Mouse (Mus musculus): Measurements from ENCODE around the gene Aplf. TPM values are rescaled to one million over a fixed set of nuclear protein-coding genes. Genes with fewer than 3 reads are reported as not detected.

Gene Aplf
- total and polyA plus RNA-seq, 2 experiments from 2014 or later = 2.0 to 2.7 TPM

DNA sequence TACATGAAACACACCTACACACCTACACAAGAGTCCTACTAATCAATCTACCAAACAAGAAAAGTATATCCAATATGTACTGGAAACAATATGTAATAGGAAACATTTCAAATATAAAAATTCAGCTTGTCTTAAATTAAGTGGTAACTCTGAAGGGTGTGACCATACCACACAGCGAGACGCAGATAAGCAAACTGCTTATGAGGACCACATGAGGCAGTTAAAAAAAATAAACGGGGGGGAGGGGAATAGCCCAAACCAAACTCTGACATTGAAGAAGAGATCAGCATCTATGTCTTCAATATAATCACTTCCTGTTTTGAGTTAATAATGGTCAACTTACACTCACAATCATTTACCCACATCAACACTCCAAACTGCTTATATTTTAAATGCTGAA, 3.3 kb downstream of the Aplf start:
- Histone ChIP-seq H3K4me1 (ENCODE audit: control insufficient read depth, insufficient read depth) (peaks cover 6% of the 10 kb centered on the region), H3K27me3 (ENCODE audit: control insufficient read depth, insufficient read depth, low read length) (no peaks in the 10 kb centered on the region), H3K36me3 (replicated peaks; ENCODE audit: control insufficient read depth, insufficient read depth, low read length) (no peaks in the 10 kb centered on the region), H3K9ac (replicated peaks; ENCODE audit: low read depth, low read length) (no peak overlapping the region), H3K27ac (ENCODE audit: low read depth) (no peak overlapping the region), H3K4me3 (ENCODE audit: low read depth, low read length) (no peak overlapping the region), H3K9me3 (replicated peaks; ENCODE audit: control insufficient read depth, low read length) (no peaks in the 10 kb centered on the region), H3K4me2 (ENCODE audit: low read depth, low read length) (no peak overlapping the region)
- DNase-seq (ENCODE audit: low spot score) (no peak), ATAC-seq (ENCODE audit: insufficient read depth, low read depth) (no peak)
- TF ChIP-seq EP300 (IDR thresholded peaks at IDR 0.05; ENCODE audit: low read depth) (no peak), CTCF (IDR thresholded peaks at IDR 0.05; ENCODE audit: low read depth) (no peak)
- 75% methylated on average over 3 of the region's 3 CpGs for WGBS

DNA sequence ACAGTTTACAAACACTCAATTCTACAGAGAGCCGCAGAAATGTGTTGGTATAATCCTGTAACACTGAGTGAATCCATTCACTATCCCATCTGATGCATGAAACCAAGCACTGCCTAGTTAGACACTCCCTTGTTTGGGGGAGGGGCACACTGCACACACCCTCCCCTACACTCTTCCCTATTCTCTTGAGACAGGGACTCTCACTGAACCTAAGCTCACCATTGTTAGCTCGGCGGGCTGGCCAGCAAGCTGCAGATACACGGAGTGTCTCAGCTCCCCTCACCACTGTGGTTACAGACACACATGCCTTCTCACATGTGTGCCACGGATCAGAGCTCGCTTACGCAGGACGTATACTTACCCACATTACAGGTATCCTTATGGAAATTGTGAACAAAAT, 4.2 kb downstream of the Aplf start:
- Histone ChIP-seq H3K4me1 (ENCODE audit: control insufficient read depth, insufficient read depth) (peaks cover 5% of the 10 kb centered on the region), H3K4me3 (ENCODE audit: low read depth, low read length) (no peak overlapping the region), H3K27me3 (ENCODE audit: control insufficient read depth, insufficient read depth, low read length) (no peaks in the 10 kb centered on the region), H3K9me3 (replicated peaks; ENCODE audit: control insufficient read depth, low read length) (no peaks in the 10 kb centered on the region), H3K27ac (ENCODE audit: low read depth) (no peak overlapping the region), H3K4me2 (ENCODE audit: low read depth, low read length) (no peak overlapping the region), H3K9ac (replicated peaks; ENCODE audit: low read depth, low read length) (no peak overlapping the region), H3K36me3 (replicated peaks; ENCODE audit: control insufficient read depth, insufficient read depth, low read length) (no peaks in the 10 kb centered on the region)
- TF ChIP-seq EP300 (IDR thresholded peaks at IDR 0.05; ENCODE audit: low read depth) (no peak), CTCF (IDR thresholded peaks at IDR 0.05; ENCODE audit: low read depth) (no peak)
- DNase-seq (ENCODE audit: low spot score) (no peak), ATAC-seq (ENCODE audit: insufficient read depth, low read depth) (no peak)
- WGBS = 76% methylated on average over 8 of the region's 8 CpGs

DNA sequence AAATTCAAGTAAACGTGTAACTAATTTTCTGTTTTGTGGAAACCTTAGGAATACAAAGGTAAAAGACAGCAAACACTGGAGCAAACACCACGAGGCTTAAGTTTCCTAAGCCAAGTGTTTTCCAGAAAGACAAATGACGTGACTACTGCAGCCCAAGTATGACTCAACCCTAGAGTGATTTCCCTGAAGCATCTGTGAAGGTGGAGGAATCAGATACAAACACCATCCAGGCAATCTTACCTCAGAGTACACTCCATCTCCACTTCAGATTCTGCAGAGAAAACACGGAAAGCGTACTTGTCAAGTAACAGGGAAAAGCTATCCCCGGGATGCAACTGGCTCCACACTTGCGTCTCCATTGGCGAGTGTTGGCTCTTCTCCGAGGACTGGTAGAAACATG, 8.5 kb downstream of the Aplf start:
- Histone ChIP-seq H3K4me1 (ENCODE audit: control insufficient read depth, insufficient read depth) (no peaks in the 10 kb centered on the region), H3K4me2 (ENCODE audit: low read depth, low read length) (no peak overlapping the region), H3K27me3 (ENCODE audit: control insufficient read depth, insufficient read depth, low read length) (no peaks in the 10 kb centered on the region), H3K9me3 (replicated peaks; ENCODE audit: control insufficient read depth, low read length) (no peaks in the 10 kb centered on the region), H3K4me3 (ENCODE audit: low read depth, low read length) (no peak overlapping the region), H3K9ac (replicated peaks; ENCODE audit: low read depth, low read length) (no peak overlapping the region), H3K36me3 (replicated peaks; ENCODE audit: control insufficient read depth, insufficient read depth, low read length) (no peaks in the 10 kb centered on the region), H3K27ac (ENCODE audit: low read depth) (no peak overlapping the region)
- ATAC-seq (ENCODE audit: insufficient read depth, low read depth) (no peak), DNase-seq (ENCODE audit: low spot score) (no peak)
- WGBS = 88% methylated on average over 9 of the region's 9 CpGs
- TF ChIP-seq EP300 (IDR thresholded peaks at IDR 0.05; ENCODE audit: low read depth) (no peak), CTCF (IDR thresholded peaks at IDR 0.05; ENCODE audit: low read depth) (no peak)

DNA sequence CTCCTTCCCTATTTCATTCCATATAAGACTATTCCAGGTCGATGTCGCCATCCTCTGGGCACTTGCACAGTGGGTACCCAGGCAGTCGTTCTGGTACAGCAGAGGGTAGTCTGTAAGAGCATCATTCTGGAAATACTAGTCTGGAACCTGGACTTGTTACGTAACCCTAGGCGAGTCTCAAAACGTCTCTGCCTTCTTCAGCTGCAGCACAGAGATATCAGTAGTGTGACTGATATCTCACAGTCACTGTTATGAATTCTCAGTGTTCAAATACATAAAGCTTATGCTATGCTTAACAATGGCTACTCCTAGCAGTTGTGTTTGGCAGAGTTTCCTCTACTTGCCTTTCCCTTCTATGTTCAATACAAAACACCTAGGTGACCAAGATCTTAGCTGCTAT, 9.8 kb downstream of the Aplf start:
- Histone ChIP-seq H3K27ac (ENCODE audit: low read depth) (no peak overlapping the region), H3K9ac (replicated peaks; ENCODE audit: low read depth, low read length) (no peak overlapping the region), H3K27me3 (ENCODE audit: control insufficient read depth, insufficient read depth, low read length) (no peaks in the 10 kb centered on the region), H3K36me3 (replicated peaks; ENCODE audit: control insufficient read depth, insufficient read depth, low read length) (no peaks in the 10 kb centered on the region), H3K4me1 (ENCODE audit: control insufficient read depth, insufficient read depth) (no peaks in the 10 kb centered on the region), H3K4me3 (ENCODE audit: low read depth, low read length) (no peak overlapping the region), H3K9me3 (replicated peaks; ENCODE audit: control insufficient read depth, low read length) (no peaks in the 10 kb centered on the region), H3K4me2 (ENCODE audit: low read depth, low read length) (no peak overlapping the region)
- DNase-seq (ENCODE audit: low spot score) = no peak
- TF ChIP-seq EP300 (IDR thresholded peaks at IDR 0.05; ENCODE audit: low read depth) = no peak
- TF ChIP-seq CTCF (IDR thresholded peaks at IDR 0.05; ENCODE audit: low read depth) = 0 out of 2 replicates have a peak, but pooled peaks have one; percentile 4
- ATAC-seq (ENCODE audit: insufficient read depth, low read depth) = no peak
- WGBS = 54% methylated on average over 6 of the region's 6 CpGs

DNA sequence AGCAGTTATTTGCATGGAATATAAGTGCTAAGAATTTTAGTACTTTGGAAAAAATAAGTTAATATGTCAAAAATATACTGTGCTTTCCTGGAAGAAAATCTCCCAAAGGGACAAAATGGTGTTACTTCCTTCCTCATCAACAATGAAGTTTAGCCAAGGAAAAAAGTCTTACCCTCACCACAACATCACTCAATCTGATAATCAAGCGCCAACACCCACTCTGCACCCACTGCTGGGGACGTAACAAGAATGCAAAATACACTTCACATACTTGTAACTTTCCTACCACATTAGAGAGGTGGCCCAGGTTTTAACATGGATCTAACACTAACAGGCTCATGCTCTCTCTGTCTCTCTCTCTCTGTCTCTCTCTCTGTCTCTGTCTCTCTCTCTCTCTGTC, 10.3 kb downstream of the Aplf start:
- ATAC-seq (ENCODE audit: insufficient read depth, low read depth) = no peak
- TF ChIP-seq CTCF (IDR thresholded peaks at IDR 0.05; ENCODE audit: low read depth) (no peak), EP300 (IDR thresholded peaks at IDR 0.05; ENCODE audit: low read depth) (no peak)
- no peak overlapping the region for H3K27ac ChIP-seq (ENCODE audit: low read depth)
- H3K4me3 ChIP-seq (ENCODE audit: low read depth, low read length) = no peak overlapping the region
- H3K27me3 ChIP-seq (ENCODE audit: control insufficient read depth, insufficient read depth, low read length) = no peaks in the 10 kb centered on the region
- WGBS = 77% methylated on average over 2 of the region's 2 CpGs
- no peaks in the 10 kb centered on the region for H3K9me3 ChIP-seq (replicated peaks; ENCODE audit: control insufficient read depth, low read length)
- H3K4me2 ChIP-seq (ENCODE audit: low read depth, low read length) = no peak overlapping the region
- H3K4me1 ChIP-seq (ENCODE audit: control insufficient read depth, insufficient read depth) = no peaks in the 10 kb centered on the region
- no peaks in the 10 kb centered on the region for H3K36me3 ChIP-seq (replicated peaks; ENCODE audit: control insufficient read depth, insufficient read depth, low read length)
- DNase-seq (ENCODE audit: low spot score) = no peak
- H3K9ac ChIP-seq (replicated peaks; ENCODE audit: low read depth, low read length) = no peak overlapping the region

DNA sequence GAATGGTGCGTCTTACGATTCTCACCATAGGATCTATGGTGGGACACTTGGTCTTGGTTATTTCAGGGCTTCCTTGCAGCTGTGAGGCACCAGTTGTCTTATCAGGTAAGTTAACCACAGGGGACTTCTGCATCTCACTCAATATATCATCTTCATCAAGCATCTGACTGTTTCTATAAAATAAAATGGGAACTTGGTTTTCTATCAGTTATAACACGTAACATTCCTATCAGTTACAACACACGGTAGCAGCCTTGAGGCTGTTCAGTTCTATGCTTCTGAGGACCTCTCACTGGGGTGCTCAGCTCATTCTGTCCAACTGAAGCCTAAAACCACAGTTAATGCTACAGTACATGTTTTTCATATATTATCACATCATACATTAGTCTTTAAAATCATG, 13.2 kb downstream of the Aplf start:
- no peaks in the 10 kb centered on the region for H3K27me3 ChIP-seq (ENCODE audit: control insufficient read depth, insufficient read depth, low read length)
- H3K36me3 ChIP-seq (replicated peaks; ENCODE audit: control insufficient read depth, insufficient read depth, low read length) = no peaks in the 10 kb centered on the region
- no peak overlapping the region for H3K4me2 ChIP-seq (ENCODE audit: low read depth, low read length)
- H3K4me1 ChIP-seq (ENCODE audit: control insufficient read depth, insufficient read depth) = no peaks in the 10 kb centered on the region
- WGBS = 89% methylated on average over 4 of the region's 4 CpGs
- no peaks in the 10 kb centered on the region for H3K9me3 ChIP-seq (replicated peaks; ENCODE audit: control insufficient read depth, low read length)
- no peak for TF ChIP-seq EP300 (IDR thresholded peaks at IDR 0.05; ENCODE audit: low read depth)
- no peak for TF ChIP-seq CTCF (IDR thresholded peaks at IDR 0.05; ENCODE audit: low read depth)
- no peak overlapping the region for H3K9ac ChIP-seq (replicated peaks; ENCODE audit: low read depth, low read length)
- DNase-seq (ENCODE audit: low spot score) (no peak), ATAC-seq (ENCODE audit: insufficient read depth, low read depth) (no peak)
- H3K27ac ChIP-seq (ENCODE audit: low read depth) = no peak overlapping the region
- H3K4me3 ChIP-seq (ENCODE audit: low read depth, low read length) = no peak overlapping the region

Measured in heart, postnatal 0 days (tissue).